Mouse (Mus musculus): ENCODE measurements around the gene Gm20388.

The Gm20388 gene

GRCm38 (mm10) chr8:122779255-122779654 is 2868.6 kb downstream of the Gm20388 start:
- no peak for DNase-seq

- DNase-seq: no peak
Measured at GRCm38 (mm10) chr8:122784756-122785155, 2874.1 kb downstream of the Gm20388 start.

- DNase-seq: no peak
Measured at GRCm38 (mm10) chr8:122789796-122790195, 2879.2 kb downstream of the Gm20388 start.

- DNase-seq: peak; percentile 58
Measured at GRCm38 (mm10) chr8:122793375-122794174, 2882.9 kb downstream of the Gm20388 start.

GRCm38 (mm10) chr8:122794175-122794454 is 2883.5 kb downstream of the Gm20388 start:
- DNase-seq: no peak

GRCm38 (mm10) chr8:122803906-122804761 is 2893.5 kb downstream of the Gm20388 start:
- no peak for DNase-seq

- DNase-seq: no peak
Measured at GRCm38 (mm10) chr8:122805349-122805748, 2894.7 kb downstream of the Gm20388 start.

- no peak for DNase-seq
Measured at GRCm38 (mm10) chr8:122806956-122807538, 2896.4 kb downstream of the Gm20388 start.

GRCm38 (mm10) chr8:122807907-122808306 is 2897.3 kb downstream of the Gm20388 start:
- DNase-seq: no peak

GRCm38 (mm10) chr8:122810376-122810775 is 2899.7 kb downstream of the Gm20388 start:
- no peak for DNase-seq

GRCm38 (mm10) chr8:122811870-122812494 is 2901.3 kb downstream of the Gm20388 start:
- DNase-seq: no peak

- DNase-seq: no peak
Measured at GRCm38 (mm10) chr8:122812610-122813250, 2902.1 kb downstream of the Gm20388 start.

GRCm38 (mm10) chr8:122814608-122815007 is 2904.0 kb downstream of the Gm20388 start:
- no peak for DNase-seq

GRCm38 (mm10) chr8:122816965-122817364 is 2906.3 kb downstream of the Gm20388 start:
- DNase-seq: no peak

GRCm38 (mm10) chr8:122817724-122818496 is 2907.3 kb downstream of the Gm20388 start:
- no peak for DNase-seq

GRCm38 (mm10) chr8:122819776-122820175 is 2909.1 kb downstream of the Gm20388 start:
- no peak for DNase-seq

GRCm38 (mm10) chr8:122824571-122824970 is 2913.9 kb downstream of the Gm20388 start:
- no peak for DNase-seq

- no peak for DNase-seq
Measured at GRCm38 (mm10) chr8:122824986-122825385, 2914.3 kb downstream of the Gm20388 start.

- no peak for DNase-seq
Measured at GRCm38 (mm10) chr8:122825408-122825807, 2914.8 kb downstream of the Gm20388 start.

GRCm38 (mm10) chr8:122829396-122829795 is 2918.8 kb downstream of the Gm20388 start:
- DNase-seq: no peak

GRCm38 (mm10) chr8:122830349-122831061 is 2919.9 kb downstream of the Gm20388 start:
- peak; percentile 95 for DNase-seq
